Mouse (Mus musculus) T-helper 2 cell (primary cell): ENCODE results near the gene Dgki.

ENCODE experiments used
- in situ Hi-C: fragments of 300-600 bp; cut with MboI, MseI; formaldehyde crosslinking; loops from one replicate; pipeline ENCODE4 v1.15.1; 2025; ENCODE audit warnings: high pct_unique_total_duplicates

Dgki gene

DNA sequence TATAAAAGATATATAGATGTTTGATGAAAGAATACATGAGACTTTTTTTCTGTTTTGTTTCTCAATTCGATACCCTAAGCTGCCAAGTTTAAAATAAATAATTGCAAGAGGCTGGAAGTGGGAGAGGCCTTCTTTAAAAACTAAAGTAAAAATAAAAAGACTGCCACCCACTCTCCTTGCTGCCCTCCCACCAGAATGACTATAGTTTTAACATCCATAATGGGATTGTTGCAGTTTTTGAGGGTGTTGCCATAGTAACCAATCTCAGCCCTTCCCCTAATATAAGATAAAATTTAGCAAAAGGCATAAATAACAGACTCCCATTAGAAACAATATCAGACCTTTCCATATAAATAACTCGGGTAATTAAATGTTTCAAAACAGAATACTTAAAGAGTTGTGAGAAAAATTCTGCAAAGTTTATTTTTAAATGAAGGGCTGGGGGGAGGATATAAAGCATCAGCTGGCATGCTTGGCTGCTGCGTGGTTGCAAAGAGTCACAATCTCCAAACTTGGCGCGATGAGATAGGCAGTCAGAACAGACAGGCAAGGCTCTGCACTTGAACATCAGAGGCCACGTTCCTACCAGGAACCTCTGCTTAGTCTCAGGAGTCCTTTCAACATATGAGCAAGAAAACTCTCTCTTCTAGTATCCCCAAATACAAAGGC lies 57.8 kb downstream of the Dgki start:
- in situ Hi-C loops = no loop called here

DNA sequence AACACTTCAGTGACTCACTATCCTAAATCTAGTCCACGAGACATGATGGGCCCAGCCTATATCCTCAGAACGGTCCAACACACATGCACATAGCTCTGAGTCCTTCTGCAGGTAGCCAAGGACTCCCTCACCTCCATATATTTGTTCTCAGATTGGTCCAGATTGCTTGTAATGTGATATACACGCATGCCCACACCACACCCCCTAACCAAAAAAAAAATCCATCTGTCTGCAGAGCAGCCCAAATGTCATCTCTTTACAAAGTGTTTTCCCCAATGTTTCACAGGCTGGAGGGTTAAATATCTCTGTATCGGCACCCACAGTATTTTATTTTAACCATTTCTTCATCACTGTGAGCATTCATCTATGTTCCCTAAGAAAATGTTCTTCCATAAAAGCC lies 58.5 kb downstream of the Dgki start:
- in situ Hi-C loops = no loop called here

DNA sequence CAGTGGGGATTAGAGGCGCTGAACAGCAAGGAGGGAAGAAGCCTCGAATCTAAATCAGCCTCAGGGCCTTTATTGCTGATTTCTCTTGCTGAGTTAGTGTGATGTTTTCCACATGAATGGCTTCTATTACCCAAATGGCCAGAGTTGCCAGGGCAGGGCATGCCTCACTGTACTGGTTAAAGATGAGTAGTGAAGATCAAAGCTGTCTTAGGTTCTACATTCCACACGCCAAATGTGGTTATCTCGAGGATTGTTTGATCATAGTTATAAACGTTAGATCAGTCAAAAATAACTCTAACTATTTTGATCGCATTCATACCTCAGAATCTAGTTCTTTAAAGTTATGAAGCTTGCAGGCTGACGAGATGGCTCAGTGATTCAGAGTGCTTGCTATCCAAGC lies 59.8 kb downstream of the Dgki start:
- in situ Hi-C loops = no loop called here

GRCm38 (mm10) chr6:37236893-37237292 lies 63.1 kb downstream of the Dgki start:
- in situ Hi-C loops = no loop called here

- in situ Hi-C loops = no loop called here
These were observed 68.8 kb downstream of the Dgki start for GRCm38 (mm10) chr6:37231148-37231547.

DNA sequence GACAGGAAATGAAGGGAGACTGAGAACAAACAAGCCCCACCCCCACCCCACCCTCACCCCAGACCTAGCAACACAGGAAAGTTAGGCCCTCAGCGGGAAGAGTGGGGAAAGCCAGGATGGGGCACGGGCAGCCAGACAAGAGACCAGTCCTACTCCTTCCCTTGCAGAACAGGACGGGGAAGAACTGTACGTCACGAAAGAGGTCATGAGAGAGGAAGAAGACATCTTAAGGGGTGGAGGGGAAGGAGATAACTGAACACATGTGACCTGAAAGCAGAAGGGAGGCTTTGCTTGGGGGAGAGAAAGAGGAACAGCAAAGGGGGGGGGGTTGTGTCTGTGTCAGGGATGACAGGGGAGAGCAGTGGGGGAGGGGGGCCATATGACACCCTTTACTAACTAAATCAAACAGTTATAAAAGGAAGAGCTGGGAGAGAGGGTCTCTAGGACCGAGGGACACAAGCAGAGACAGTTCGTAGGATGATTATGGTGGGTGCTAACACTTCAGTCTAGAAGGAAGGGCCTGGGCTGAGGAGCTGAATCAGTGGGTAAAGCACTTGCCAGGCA lies 77.0 kb downstream of the Dgki start:
- in situ Hi-C loops = no loop called here

DNA sequence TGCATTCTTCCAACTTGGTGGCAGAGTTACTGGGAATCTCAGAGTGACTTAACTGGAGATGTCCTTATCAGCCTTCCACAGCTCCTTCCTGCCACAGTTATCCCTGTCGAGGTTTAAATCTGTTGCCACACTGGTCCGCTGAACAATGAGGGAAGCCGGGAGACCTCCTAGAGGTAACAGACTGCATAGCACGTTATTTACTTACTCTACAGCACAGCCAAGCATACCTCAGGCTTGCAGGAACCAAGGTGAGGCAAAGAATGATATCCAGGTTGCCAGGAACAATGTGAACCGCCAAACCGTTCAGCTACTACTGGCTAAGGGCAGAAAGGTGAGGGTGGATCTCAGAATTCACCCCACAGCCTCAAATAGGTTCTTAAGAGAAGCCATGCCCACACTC lies 78.0 kb downstream of the Dgki start:
- in situ Hi-C loops = no loop called here

- in situ Hi-C loops = no loop called here
These were observed 80.9 kb downstream of the Dgki start for GRCm38 (mm10) chr6:37219110-37219509.

GRCm38 (mm10) chr6:37216342-37216763 lies 83.6 kb downstream of the Dgki start:
- in situ Hi-C loops = no loop called here

DNA sequence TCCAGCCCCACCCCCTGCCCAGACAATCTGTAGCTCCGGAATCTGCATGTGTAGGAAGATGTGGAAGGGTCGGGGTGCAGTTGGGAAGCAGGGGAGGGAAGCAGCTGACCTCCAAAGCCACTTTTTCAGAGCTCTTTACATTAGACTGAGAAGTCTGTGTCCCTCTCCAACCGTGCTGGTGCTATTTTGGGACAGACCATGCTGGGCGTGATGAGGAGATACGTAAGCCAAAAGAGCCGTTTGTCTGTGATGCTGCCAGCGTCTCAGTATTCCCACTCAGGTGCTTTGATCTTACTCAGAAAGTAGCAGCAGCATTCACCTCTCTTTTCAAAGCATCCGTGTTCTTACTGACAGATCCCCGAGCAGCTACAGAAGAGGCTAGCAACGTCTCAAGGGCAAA lies 84.3 kb downstream of the Dgki start:
- in situ Hi-C loops = no loop called here

DNA sequence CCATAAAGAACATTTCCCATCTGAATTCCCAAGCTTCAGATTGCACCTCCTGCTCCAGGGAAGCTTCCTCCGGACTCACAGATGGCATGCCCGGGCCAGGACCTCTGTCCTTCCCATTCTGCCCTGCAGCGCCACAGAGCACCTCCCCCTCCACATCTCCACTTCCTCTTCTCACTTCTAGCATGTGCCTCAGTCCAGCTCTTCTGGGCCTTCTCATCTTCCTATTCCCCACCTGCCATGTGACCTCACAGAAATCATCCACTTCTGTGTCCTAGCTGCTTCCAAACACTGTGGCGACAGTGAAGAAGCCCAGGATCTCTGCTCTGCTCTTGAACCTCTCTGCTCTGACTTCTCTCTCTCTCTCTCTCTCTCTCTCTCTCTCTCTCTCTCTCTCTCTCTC lies 87.1 kb downstream of the Dgki start:
- in situ Hi-C loops = no loop called here

GRCm38 (mm10) chr6:37211545-37212247 lies 88.3 kb downstream of the Dgki start:
- in situ Hi-C loops = no loop called here

DNA sequence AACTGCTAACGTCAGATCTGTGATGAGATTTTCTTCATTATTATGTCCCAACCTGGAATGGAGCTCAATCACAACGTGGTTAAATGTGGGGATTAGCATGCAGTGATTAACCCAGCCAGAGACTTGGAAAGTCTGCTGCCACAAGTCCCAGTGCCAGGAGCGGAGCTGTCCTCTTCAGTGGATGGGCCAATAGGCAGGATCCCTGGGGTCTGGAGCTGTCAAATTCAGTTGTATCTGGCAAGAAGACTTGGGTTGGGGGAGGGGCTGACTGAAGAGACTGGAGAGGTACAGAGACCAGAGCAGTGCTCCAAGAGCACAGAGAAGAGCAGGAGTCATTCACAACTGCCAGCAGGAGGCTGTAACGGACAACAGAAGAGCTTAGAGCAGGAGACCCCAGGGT lies 97.1 kb downstream of the Dgki start:
- in situ Hi-C loops = no loop called here

DNA sequence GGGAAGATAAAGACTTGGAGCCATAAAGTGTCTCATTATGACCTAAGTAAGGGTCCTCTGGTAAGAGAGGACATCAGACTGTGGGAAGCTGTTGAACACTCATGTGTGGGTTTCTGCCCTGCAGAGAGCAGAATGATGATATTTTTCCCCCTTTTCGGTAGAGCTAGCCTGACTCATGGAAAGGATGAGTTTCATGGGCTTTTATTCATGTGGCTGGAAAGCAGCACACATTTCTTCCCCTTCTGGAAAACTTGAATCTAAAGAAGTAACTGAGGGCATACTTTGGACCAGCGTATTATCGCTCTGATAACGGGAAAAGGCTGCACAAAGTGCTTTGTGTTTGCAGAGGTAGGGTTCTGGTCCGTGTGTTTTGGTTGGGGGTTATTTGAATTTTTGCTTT lies 99.1 kb downstream of the Dgki start:
- in situ Hi-C loops = no loop called here

- in situ Hi-C loops = no loop called here
These were observed 100.5 kb downstream of the Dgki start for GRCm38 (mm10) chr6:37199502-37199901.

- in situ Hi-C loops = no loop called here
These were observed 102.2 kb downstream of the Dgki start for GRCm38 (mm10) chr6:37197745-37198144.

GRCm38 (mm10) chr6:37196870-37197269 lies 103.1 kb downstream of the Dgki start:
- in situ Hi-C loops = no loop called here

DNA sequence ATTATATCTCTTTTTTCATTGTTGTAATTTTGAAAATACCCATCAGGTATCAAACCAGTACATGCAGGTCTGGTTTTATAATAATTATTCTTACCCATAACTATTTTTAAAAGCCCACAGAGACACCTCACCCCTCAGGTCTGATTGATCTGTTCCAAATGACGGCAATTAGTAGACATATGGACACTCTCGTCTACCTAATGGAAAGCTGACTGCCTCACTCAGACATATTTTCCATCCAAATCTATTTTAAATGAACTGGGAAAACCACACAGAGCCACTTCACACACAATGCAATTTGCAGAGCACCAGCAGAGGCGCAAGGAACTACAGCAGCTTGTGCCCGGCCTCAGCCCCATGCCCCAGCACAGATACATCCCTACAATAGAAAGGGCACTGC lies 104.2 kb downstream of the Dgki start:
- in situ Hi-C loops = no loop called here

DNA sequence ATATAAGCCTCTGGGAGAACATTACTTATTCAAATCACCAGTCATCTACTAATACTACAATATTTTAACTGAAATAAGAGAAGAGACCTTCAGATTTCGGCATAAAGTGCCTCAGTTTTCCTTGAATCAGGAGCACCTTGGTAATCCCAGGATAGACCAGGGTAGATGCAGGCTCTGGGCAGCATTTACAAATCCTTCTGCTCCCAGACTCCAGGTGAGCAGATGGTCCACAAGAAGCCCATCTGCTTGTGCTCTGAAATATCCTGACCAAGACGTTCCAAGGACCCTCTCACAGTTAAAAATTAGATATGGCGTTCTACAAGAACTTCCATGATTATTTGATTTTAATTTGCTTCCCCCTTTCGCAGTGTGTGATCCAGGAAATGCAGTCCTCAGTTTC lies 118.0 kb downstream of the Dgki start:
- in situ Hi-C loops = no loop called here

GRCm38 (mm10) chr6:37171149-37171832 lies 128.7 kb downstream of the Dgki start:
- in situ Hi-C loops = no loop called here

GRCm38 (mm10) chr6:37158880-37159279 lies 141.1 kb downstream of the Dgki start:
- in situ Hi-C loops = no loop called here

DNA sequence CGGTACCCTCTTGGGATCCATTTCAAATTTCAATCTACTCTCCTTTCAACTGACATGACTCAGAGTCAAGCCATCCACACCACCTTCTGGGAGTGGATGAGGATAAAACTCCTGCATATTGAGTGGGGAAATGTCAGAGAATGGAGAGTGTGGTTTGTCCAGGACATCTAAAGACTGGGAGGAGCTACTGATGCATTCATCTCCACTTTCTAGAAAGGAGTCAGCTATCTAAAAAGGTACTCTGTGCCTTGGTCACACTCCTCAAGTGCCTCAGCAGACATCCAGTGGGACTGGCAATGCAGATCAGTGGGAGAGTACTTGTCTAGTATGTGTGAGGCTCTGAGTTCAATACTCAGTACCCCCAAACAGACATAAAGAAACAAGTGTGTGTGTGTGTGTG lies 145.9 kb downstream of the Dgki start:
- in situ Hi-C loops = no loop called here

DNA sequence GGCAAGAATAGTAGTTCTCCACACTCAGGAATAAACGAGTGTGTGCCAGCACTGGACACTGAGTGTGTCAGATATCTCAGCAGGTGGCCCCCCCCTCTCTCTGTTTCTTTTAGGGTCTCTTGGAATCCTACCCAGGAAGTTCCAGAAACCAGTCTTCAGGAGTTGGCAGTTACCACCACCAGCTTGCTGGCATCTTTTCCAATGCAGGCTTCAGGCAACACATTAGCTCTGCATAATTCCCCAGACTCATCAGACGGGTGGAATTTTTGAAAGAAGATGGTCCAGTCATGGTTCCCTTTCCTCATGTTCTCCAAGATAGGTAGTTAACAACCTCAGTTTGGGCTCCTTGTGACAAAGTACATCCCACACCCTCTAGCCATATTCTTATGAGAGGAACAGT lies 149.5 kb downstream of the Dgki start:
- in situ Hi-C loops = no loop called here
